Mouse (Mus musculus) cerebellum, adult 9-10 months (tissue): ENCODE data around the gene Ccdc22.

Source experiments
- DNase-seq: peaks from one replicate; pipeline ENCODE4 v3.0.0; 2022

The Ccdc22 gene

GRCm38 (mm10) chrX:7573176-7574086 is 31.9 kb downstream of the Ccdc22 start, which contains the start of gene Foxp3:
Gene Foxp3 (plus strand): TSS chrX:7573644.
- DNase-seq: peak; percentile 60

GRCm38 (mm10) chrX:7572466-7572865 is 32.9 kb downstream of the Ccdc22 start:
- DNase-seq: no peak

- DNase-seq: no peak
Measured at GRCm38 (mm10) chrX:7571565-7572136, 33.7 kb downstream of the Ccdc22 start.

- DNase-seq: peak; percentile 15
Measured at GRCm38 (mm10) chrX:7570481-7571175, 34.7 kb downstream of the Ccdc22 start.

GRCm38 (mm10) chrX:7567491-7567890 is 37.8 kb downstream of the Ccdc22 start:
- no peak for DNase-seq

GRCm38 (mm10) chrX:7566352-7566751 is 39.0 kb downstream of the Ccdc22 start:
- no peak for DNase-seq

- DNase-seq: no peak
Measured at GRCm38 (mm10) chrX:7563076-7563475, 42.2 kb downstream of the Ccdc22 start.

GRCm38 (mm10) chrX:7553474-7553873 is 51.8 kb downstream of the Ccdc22 start:
- no peak for DNase-seq
